Mouse (Mus musculus) cerebellum, adult 2 months (tissue): ENCODE results near the gene Sgms1. TPM values are rescaled to one million over a fixed set of nuclear protein-coding genes. Genes with fewer than 3 reads are reported as not detected.
"Not testable (repeated sequence)": the region's sequence is repeated elsewhere in the genome, so short reads cannot be mapped to it uniquely, and the experiment has no call there.

Source experiments
- DNase-seq, 2 experiments: peaks; one replicate each; pipeline ENCODE4 v3.0.0; 2021
- H3K27ac ChIP-seq: fragments of 200-500 bp; 2 replicates; pipeline ENCODE4 v1.5.1; 2012; ENCODE audit warnings: low read length, control low read depth, inconsistent platforms; ENCODE audit not compliant: insufficient read depth
- H3K27me3 ChIP-seq: fragments of 200-500 bp; 2 replicates; pipeline ENCODE4 v1.6.1; 2012; ENCODE audit warnings: inconsistent platforms, mild to moderate bottlenecking, low read length, moderate library complexity; ENCODE audit not compliant: control insufficient read depth, insufficient read depth
- H3K4me1 ChIP-seq: fragments of 200-500 bp; 2 replicates; pipeline ENCODE4 v1.6.1; 2011; ENCODE audit warnings: low read length; ENCODE audit not compliant: control insufficient read depth, insufficient read depth
- H3K4me3 ChIP-seq: fragments of 200-500 bp; replicated peaks from 2 replicates; pipeline ENCODE3; 2011; ENCODE audit warnings: mild to moderate bottlenecking, low read depth, low read length, control low read depth; ENCODE audit not compliant: insufficient read depth
- CTCF ChIP-seq: fragments of 200-500 bp; IDR thresholded peaks from 2 replicates; pipeline ENCODE4 v1.5.1; 2011; ENCODE audit warnings: low read depth, mild to moderate bottlenecking, control low read depth, low read length, moderate library complexity, borderline replicate concordance; ENCODE audit not compliant: insufficient read depth
- POLR2A ChIP-seq: fragments of 200-500 bp; IDR thresholded peaks from 2 replicates; pipeline ENCODE4 v1.6.1; 2011; ENCODE audit warnings: low read length, control low read depth, borderline replicate concordance; ENCODE audit not compliant: insufficient read depth
- WGBS: fragments of 180-500 bp; shearing (Covaris S2); methylation state at CpG from one replicate; pipeline ENCODE4 v1.1.7; 2018; 5-methylcytosine and 5-hydroxymethylcytosine counted together
- polyA plus RNA-seq: library from polyadenylated mRNA; depleted of rRNA; stranded (reverse); fragments of >200 nt; gene quantifications from 2 replicates; pipeline ENCODE4 v1.2.3, GENCODE M21; 2012

Sgms1 gene
- polyA plus RNA-seq, 1 experiment: 34.7 TPM

GRCm38 (mm10) chr19:32358699-32359517, 30.6 kb downstream of the Sgms1 start:
- Histone ChIP-seq H3K27ac (no peak overlapping the region), H3K4me3 (no peak overlapping the region), H3K27me3 (no peaks in the 10 kb centered on the region), H3K4me1 (peaks cover 10% of the 10 kb centered on the region; the same call in 1 of the 2 replicates)
- no peak for TF ChIP-seq POLR2A
- no peak for TF ChIP-seq CTCF
- WGBS: 73% methylated on average over 12 of the region's 12 CpGs
- no peak for DNase-seq

DNA sequence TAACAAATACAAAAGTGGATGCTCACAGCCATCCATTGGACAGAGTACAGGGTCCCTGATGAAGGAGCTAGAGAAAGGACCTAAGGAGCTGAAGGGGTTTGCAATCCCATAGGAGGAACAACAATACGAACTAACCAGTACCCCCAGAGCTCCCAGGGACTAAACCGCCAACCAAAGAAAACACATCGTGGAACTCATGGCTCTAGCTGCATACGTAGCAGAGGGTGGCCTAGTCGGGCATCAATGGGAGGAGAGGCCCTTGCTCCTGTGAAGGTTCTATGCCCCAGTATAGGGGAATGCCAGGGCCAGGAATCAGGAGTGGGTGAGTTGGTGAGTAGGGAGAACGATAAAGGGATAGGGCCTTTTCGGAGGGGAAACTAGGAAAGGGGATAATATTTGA, 31.5 kb downstream of the Sgms1 start:
- H3K4me3 ChIP-seq, H3K27ac ChIP-seq: not testable (repeated sequence)

GRCm38 (mm10) chr19:32356166-32356565, 33.3 kb downstream of the Sgms1 start:
- H3K27ac ChIP-seq: peak overlapping the region; percentile 25; the same call in 1 of the 2 replicates
- H3K27me3 ChIP-seq: no peaks in the 10 kb centered on the region
- TF ChIP-seq POLR2A (no peak), CTCF (no peak)
- peak; percentile 61 to 85 for DNase-seq
- no peak overlapping the region for H3K4me3 ChIP-seq
- peaks cover 5% of the 10 kb centered on the region; the same call in 1 of the 2 replicates for H3K4me1 ChIP-seq
- 6% methylated on average over 4 of the region's 4 CpGs for WGBS

More for the DNA sequence above, 31.5 kb downstream of the Sgms1 start:
- H3K4me1 ChIP-seq, DNase-seq, H3K27me3 ChIP-seq: not testable (repeated sequence)
- 95% methylated on average over 7 of the region's 7 CpGs for WGBS

DNA sequence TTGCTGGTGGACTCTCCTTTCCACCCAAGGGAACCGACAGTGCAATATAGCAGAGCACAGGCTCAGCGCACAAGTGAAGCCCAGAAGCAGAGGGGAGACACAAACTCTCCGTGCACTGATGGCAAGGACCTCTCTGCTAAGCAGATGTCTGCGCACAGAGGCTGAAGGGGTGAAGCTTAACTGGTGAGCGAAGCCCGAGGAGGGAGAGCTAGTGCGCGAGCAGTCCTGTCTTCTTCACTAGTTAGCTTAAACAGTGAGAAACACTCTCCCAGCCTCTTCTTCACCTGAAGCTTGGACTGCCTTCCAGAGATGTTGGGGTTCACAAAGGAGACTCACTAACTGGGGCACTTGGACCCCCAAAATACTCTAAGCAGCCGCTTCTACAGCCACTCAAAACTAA, 36.1 kb downstream of the Sgms1 start:
- no peak for TF ChIP-seq POLR2A
- TF ChIP-seq CTCF: no peak
- H3K27ac ChIP-seq: no peak overlapping the region
- H3K4me3 ChIP-seq: no peak overlapping the region
- peaks cover 5% of the 10 kb centered on the region; the same call in 1 of the 2 replicates for H3K4me1 ChIP-seq
- 94% methylated on average over 9 of the region's 9 CpGs for WGBS
- DNase-seq: no peak
- no peaks in the 10 kb centered on the region for H3K27me3 ChIP-seq

- H3K27ac ChIP-seq: no peak overlapping the region
- H3K27me3 ChIP-seq: no peaks in the 10 kb centered on the region
- DNase-seq: no peak
- TF ChIP-seq POLR2A: no peak
- TF ChIP-seq CTCF: no peak
- WGBS: 64% methylated on average over 7 of the region's 7 CpGs
- H3K4me3 ChIP-seq: no peak overlapping the region
- no peaks in the 10 kb centered on the region for H3K4me1 ChIP-seq
These were observed 40.4 kb downstream of the Sgms1 start for GRCm38 (mm10) chr19:32348955-32349654.

GRCm38 (mm10) chr19:32347491-32347890, 42.0 kb downstream of the Sgms1 start:
- Histone ChIP-seq H3K27me3 (no peaks in the 10 kb centered on the region; the same call in 1 of the 2 replicates), H3K4me3 (no peak overlapping the region), H3K27ac (no peak overlapping the region), H3K4me1 (no peaks in the 10 kb centered on the region)
- 88% methylated on average over 5 of the region's 5 CpGs for WGBS
- TF ChIP-seq POLR2A: no peak
- no peak for TF ChIP-seq CTCF
- DNase-seq: no peak

DNA sequence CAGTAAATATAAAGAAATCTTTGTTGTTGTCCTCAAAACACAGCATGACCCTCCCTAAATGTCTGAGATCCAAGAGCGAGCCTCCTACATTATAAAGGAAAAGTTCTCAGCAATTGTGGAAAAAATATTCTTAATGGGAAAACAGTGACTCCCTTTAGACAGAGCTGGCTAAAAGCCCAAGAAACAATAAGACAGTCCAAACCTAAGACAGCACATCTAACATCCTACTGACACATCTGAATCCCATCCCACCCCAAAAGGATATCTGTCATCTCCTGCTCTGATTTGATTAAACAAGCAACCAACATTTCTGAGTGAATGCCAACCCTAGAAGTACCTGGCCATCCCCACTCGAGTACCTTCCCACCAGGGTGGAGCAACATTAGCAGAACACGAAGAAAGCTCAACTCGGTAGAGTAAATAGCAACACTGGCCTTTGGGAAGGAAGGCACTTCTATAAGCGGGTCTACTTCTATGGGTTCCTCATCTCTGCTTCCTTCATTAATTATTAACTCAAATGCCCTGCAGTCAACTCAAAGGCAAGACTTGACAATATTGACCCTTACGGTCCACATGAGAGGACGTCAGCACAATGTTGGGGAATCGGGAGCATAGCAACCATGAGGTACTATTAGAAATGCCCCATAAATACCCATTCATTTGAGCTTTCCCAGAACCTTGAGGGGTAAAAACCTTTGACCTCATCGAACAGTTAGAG, 42.7 kb downstream of the Sgms1 start:
- H3K4me3 ChIP-seq: no peak overlapping the region
- H3K27ac ChIP-seq: no peak overlapping the region
- DNase-seq: no peak
- no peak for TF ChIP-seq POLR2A
- no peak for TF ChIP-seq CTCF
- 80% methylated on average over 9 of the region's 9 CpGs for WGBS
- H3K27me3 ChIP-seq: no peaks in the 10 kb centered on the region; the same call in 1 of the 2 replicates
- no peaks in the 10 kb centered on the region for H3K4me1 ChIP-seq

DNA sequence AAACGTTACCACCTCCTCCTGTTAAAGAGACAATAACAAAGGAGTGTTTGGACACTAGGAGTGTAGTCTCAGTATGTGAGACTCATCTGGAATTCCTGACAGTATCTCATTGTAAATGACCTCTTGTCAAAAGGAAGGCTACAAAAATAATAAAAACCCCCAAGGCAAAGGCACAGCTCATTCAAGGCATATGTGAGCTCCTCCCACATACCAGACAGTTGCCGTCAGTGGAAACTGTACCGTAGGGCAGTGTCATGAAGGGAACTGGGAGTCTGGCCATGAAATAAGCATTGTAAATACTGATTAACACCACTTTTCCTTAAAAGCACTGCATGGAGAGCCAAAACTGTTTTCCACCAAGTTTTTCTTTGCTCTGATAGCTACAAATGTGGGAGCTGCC, 43.3 kb downstream of the Sgms1 start:
- Histone ChIP-seq H3K4me1 (no peaks in the 10 kb centered on the region), H3K4me3 (no peak overlapping the region), H3K27ac (no peak overlapping the region), H3K27me3 (no peaks in the 10 kb centered on the region; the same call in 1 of the 2 replicates)
- TF ChIP-seq POLR2A (no peak), CTCF (no peak)
- DNase-seq: no peak
- WGBS: 53% methylated on average over 3 of the region's 3 CpGs
